Mouse (Mus musculus): Measurements from ENCODE around the gene R3hdm4. TPM values are rescaled to one million over a fixed set of nuclear protein-coding genes. Genes with fewer than 3 reads are reported as not detected.

Gene R3hdm4
- total RNA-seq, 2 experiments from 2014 or later: 349 to 368 TPM

GRCm38 (mm10) chr10:79927324-79928029 is 6.5 kb upstream of the R3hdm4 start:
- DNase-seq (ENCODE audit: low spot score in 2 of 2): peak; percentile 55 to 68
- intact Hi-C loops (cut with DNase I): no loop called here

DNA sequence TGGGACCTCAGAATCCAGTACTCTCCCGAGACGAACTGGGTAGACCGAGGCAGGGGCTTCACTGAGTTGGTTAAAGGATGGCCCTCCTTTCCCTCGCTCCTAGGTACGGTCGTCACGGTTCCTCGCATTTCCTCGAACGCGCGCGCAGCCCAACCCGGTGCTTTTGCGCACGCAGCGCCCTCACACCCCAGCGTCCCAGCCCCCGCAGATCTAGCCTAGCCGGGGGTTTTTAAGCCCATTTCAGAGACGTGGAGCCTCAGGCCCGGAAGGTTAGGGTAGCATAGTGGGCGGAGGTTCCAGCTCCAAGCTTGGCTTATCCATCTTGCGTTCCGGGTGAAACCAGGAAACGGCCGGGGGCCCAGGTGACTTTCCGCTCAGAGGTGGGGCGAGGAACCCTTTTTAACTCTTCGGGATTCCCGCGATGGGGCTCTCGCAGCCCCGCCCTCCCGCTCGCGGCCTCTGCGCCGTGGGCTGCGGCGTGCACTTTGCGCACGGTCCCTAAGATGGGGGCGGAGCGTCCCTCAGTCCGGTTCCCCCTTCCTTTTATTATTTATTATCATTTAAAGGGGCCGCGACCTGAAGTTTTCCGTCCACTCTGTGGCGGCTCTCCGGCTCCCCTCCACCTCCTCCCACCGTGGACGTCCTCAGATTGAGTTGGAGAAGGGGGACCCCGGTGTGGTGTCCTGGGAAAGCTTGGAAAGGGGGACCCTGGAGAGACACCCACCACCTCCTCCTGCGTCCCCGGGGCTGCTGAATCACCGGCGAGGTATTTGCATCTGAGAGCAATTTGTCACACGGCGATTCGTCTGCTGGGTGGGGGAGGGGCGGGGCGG is 5.7 kb upstream of the R3hdm4 start, which contains the start of gene Arid3a:
TSS of gene Arid3a (plus strand) at position 553 of the 833 bp plus-strand sequence.
- DNase-seq (ENCODE audit: low spot score in 2 of 2): peak; percentile 87 to 90
- intact Hi-C loops (cut with DNase I): no loop called here

GRCm38 (mm10) chr10:79925785-79926490 is 4.9 kb upstream of the R3hdm4 start:
- intact Hi-C loops (cut with DNase I): loop anchor here (1.0 to 2.0 kb wide), 4 partner anchors 28 to 91 kb away; no protein-coding TSS in a partner anchor
- no peak for DNase-seq (ENCODE audit: low spot score in 2 of 2)

GRCm38 (mm10) chr10:79924998-79925784 is 4.2 kb upstream of the R3hdm4 start:
- intact Hi-C loops (cut with DNase I): loop anchor here (1.0 to 5.0 kb wide), 5 partner anchors 29 to 90 kb away; no protein-coding TSS in a partner anchor
- DNase-seq (ENCODE audit: low spot score in 2 of 2): peak; percentile 91 to 95

DNA sequence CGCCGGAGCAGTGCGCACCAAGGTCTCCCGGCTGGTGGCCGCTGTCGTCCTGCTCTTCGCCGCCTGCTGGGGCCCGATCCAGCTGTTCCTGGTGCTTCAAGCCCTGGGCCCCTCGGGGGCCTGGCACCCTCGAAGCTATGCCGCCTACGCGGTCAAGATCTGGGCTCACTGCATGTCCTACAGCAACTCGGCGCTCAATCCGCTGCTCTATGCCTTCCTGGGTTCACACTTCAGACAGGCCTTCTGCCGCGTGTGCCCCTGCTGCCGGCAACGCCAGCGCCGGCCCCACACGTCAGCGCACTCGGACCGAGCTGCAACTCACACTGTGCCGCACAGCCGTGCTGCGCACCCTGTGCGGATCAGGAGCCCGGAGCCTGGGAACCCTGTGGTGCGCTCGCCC is 564 bp upstream of the R3hdm4 start:
- intact Hi-C loops (cut with DNase I): loop anchor here (5.0 kb wide), 1 partner anchor 39 kb away; no protein-coding TSS in a partner anchor
- no peak for DNase-seq (ENCODE audit: low spot score in 2 of 2)

DNA sequence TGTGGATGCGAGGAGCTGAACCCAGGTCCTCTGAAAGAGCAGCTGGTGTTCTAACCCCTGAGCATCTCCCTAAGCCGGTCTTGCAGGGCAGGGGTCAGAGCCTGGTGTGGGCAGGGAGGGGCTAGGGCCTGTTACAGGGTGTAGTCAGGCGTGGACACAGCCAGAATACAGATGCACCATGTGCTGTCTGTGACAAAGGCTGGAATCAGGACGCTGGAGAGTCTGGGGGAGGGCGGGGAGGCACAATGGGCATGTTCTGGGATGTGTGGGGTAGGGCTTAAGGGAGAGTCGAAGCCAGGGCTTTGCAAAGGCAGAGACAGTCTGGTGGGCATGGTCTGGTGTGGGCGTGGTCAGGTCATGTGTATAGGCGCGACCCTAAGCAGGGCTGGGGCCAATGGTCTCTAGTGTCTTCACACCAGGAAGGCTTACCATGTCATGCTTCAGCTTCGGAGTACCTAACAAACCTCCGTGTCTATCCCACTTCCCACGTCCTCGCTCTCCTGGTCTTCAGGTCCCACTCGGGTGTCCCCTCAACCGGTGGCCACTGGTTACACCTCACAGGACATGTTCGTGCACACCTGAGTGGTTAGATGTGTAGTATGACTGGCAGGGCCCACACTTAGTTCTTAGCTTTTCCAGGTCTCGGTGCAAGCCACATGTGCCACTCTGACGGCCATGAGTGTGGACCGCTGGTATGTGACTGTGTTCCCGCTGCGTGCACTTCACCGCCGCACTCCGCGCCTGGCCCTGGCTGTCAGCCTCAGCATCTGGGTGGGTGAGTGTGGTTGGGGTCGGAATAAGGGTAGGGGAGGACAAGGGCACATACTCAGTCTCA is 735 bp downstream of the R3hdm4 start:
- intact Hi-C loops (cut with DNase I): loop anchor here (5.0 kb wide), 1 partner anchor 38 kb away; no protein-coding TSS in a partner anchor
- DNase-seq (ENCODE audit: low spot score in 2 of 2): no peak

- DNase-seq (ENCODE audit: low spot score in 2 of 2): no peak
- intact Hi-C loops (cut with DNase I): no loop called here
Observed at GRCm38 (mm10) chr10:79919251-79919849, 1.7 kb downstream of the R3hdm4 start.

DNA sequence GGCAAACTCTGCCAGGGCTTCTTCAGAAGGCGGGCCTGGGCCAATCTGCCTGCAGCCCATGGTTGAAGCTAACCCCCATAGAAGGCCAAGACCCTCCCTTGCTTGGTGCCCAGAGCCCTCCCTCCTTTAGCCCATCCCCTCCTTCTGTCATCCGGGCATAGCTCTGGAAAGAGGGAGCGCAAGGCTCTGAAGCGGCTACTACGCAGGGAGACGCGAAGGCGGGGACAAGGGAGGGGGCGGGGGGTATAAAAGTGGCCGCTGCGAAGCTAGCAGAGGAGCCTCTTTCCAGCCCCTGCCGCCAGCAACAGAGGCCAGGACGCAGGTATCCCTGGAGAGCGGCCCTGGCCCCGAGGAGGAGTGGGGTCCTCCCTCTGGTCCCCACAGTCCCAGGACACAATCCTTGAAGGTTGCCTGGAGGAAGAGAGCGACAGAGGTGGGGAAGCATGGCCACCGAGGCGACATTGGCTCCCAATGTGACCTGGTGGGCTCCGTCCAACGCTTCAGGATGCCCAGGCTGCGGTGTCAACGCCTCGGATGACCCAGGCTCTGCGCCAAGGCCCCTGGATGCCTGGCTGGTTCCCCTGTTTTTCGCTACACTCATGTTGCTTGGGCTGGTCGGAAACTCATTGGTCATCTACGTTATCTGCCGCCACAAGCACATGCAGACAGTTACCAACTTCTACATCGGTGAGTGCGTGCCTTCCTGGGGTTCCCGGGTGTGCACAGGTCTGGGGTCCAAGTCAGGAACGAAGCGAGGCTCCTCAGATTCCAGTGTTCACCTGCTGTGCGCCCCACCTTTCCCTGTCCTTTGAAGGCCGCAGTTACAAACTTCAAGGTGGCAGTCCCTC is 2.6 kb downstream of the R3hdm4 start:
- intact Hi-C loops (cut with DNase I): no loop called here

DNA sequence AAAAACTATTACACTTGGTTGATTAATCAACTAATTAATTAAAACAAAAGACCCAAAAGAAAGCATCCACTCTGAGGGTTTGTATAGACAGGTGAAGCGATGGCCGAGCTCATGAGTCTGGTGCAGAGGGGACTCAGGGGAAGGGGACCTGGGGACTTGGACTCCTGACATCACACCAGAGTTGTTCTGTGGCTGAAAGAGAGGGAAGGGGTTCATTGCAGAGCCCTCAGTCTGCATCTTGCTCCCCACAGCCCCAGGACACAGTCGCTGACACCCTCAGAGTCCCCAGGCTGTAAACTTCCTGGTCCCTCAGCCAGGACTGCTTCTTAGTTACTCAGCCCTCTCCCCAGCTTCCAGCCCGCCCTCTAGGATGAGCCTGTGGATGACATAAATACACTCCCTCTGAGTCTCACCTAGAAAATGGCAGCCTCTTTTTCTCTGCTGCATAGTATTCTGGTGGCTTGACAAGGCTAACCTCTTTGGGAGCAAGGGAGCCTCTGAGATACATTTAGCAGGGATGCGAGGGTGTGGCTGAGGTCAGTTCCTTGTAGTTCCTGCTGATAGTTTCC is 3.4 kb downstream of the R3hdm4 start:
- DNase-seq (ENCODE audit: low spot score in 2 of 2): no peak
- intact Hi-C loops (cut with DNase I): no loop called here

More for the DNA sequence above, 2.6 kb downstream of the R3hdm4 start:
- no peak for DNase-seq (ENCODE audit: low spot score in 2 of 2)

DNA sequence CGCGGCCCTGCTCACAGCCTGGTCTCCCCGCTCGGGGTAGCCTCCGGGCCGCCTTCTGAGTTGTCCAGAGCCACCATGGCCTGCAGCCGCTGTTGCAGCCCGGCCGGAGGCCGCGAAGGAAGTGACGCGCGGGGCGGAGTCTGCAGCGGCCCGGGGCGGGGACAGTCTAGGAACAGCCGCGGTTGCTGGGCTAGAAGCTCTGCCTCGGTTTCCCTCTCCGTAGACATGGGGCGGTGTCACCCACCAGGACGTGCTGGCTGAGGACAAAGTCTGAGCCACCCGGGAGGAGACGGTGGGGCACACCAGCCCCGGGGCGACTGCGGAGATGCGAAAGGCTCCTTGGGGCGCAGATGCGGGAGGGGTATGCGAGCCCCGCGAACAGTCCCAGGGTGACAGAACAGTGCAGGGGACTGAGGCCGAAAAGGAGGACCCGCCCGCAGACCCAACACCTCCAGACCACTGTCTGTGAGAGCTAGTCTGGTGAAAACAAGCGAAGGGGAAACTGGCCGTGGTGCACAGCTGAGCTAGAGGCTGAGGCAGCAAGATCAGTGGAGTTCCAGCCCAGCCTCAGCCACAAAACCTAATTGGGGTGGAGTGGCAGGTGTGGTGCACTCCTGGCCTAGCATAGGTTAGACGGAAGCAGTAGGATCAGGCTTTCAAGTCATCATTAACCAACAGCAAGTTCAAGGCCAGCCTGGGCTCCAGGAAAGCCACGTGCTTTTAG is 4.0 kb downstream of the R3hdm4 start, which contains the start of gene Kiss1r:
TSS of gene Kiss1r (plus strand) at position 164 of the 724 bp plus-strand sequence.
- intact Hi-C loops (cut with DNase I): no loop called here
- DNase-seq (ENCODE audit: low spot score in 2 of 2): peak; percentile 84 to 88

DNA sequence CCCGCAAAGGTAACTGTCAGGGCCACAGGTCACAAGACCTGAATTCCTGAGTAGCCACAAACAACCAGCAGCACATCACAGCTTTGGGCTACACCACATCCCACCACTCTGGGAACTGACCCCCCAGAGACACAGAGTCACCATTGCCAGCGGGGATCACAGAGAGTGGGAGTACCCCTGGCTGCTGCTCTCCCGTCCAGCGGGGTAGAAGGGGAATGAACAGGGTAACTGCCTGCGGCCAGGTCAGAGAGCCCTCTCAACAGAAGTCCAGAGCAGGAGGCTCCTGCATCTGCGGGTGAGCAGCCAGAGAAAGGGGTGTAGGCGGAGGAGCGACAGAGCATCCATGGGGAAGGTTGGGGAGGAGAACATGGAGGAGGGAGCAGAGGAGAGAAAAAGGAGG is 4.9 kb downstream of the R3hdm4 start:
- DNase-seq (ENCODE audit: low spot score in 2 of 2): peak in 1 of 2 experiments; percentile 49
- intact Hi-C loops (cut with DNase I): no loop called here

GRCm38 (mm10) chr10:79914948-79915596 is 5.9 kb downstream of the R3hdm4 start:
- intact Hi-C loops (cut with DNase I): no loop called here
- no peak for DNase-seq (ENCODE audit: low spot score in 2 of 2)

DNA sequence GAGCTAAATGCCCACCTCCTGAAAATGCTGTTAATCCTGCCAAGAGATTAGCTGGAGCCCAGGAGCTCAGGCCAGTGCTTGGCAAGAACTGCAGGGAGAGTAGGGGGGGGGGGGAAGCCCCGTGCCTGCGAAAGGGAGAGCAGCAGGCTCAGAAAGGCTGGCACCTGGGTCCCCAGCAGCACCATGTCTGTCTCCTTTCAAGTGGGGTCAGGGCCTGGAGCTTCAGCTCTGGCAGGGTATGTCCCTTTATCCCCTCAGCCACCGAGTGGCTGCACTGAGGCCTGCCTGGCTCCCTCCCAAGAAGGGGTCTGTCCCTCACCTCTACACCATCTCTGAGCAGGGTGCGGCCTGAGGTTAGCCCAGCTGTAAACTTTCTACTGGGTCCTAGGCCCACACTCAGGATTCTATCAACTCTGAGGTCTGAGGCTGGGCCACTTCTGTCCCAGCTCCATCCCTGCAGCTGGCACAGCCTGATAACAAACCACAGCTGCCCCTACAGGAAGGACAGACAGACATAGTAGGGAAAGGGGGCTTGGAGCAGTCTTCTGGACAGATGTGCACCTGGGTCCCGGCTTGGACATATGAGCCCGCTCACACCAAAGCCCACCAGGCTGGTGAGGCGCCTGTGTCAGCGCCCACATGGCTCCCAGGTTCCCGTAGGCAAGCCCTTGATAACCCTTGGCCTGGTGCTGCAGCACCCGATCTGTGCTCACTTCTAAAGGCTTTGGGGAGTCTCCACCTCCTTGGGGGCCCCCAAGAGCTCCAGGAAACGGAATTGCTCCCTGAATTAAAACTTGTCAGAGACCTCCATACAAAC is 6.7 kb downstream of the R3hdm4 start:
- no peak for DNase-seq (ENCODE audit: low spot score in 2 of 2)
- intact Hi-C loops (cut with DNase I): no loop called here

GRCm38 (mm10) chr10:79912412-79912811 is 8.6 kb downstream of the R3hdm4 start:
- DNase-seq (ENCODE audit: low spot score in 2 of 2): no peak

DNA sequence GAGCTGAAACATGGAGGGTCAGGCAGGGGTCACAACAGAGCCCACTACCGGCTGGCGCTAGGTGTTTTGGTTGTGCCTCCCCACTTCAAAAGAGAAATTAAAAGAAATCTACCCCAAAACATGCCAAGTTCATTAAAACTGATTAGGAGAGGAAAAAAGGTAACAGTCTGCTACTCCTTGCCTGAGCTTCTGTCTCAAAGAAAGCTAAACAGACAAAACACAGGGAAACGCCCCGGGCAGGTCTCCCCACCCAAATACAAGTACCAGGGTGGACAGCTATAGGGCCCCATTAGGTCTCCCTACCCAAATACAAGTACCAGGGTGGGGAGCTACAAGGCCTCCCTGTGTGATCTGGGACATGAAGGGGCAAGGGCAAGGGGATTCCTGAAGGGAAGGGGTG is 10.5 kb downstream of the R3hdm4 start, which contains the start of gene Gm26602:
TSS of gene Gm26602 (plus strand) at position 301 of the 400 bp plus-strand sequence.
- DNase-seq (ENCODE audit: low spot score in 2 of 2): no peak
- intact Hi-C loops (cut with DNase I): no loop called here

More at GRCm38 (mm10) chr10:79912412-79912811, 8.6 kb downstream of the R3hdm4 start:
- intact Hi-C loops (cut with DNase I): no loop called here

Data from left cerebral cortex, postnatal 36 days (tissue).